Mouse (Mus musculus): ENCODE measurements around the gene Kif2c. TPM values are rescaled to one million over a fixed set of nuclear protein-coding genes. Genes with fewer than 3 reads are reported as not detected.

Kif2c gene
- polyA plus RNA-seq, 1 experiment = 16.5 TPM

DNA sequence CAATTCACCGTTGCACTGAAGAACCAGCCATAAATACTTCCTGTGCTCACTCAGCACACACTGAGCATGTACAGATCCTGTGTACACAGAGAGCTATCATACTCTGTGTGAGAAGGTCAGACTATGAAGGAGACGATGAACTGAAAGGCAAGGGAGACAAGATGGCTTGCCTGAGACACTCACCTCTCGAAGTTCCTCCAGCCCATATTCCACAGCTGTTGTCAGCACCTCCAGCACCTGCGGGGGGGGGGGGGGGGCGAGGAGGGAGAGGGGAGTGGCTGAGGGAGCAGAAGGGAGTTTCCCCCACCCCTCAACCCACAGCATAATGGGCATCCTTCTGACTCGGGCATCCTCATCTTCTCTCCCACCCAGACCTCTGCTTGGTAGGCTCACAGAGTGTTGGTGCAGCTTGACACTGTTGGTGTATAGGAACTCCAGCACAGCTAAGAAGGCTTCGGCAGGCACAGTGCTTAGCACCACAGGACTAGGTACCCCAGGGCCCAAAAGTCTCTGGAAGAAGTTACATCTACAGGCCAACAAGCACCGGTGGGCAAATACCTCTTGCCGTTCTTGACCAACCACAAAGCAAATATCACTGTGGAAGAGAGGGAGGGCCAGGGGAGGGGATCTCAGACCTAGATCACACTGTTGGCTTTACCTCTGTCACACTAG is 58.8 kb downstream of the Kif2c start:
- 65% methylated on average over 8 of the region's 9 CpGs for WGBS
- Histone ChIP-seq H3K4me1 (replicated peaks; ENCODE audit: control insufficient read depth, insufficient read depth, low read length) (peaks cover 34% of the 10 kb centered on the region), H3K4me3 (ENCODE audit: control insufficient read depth, insufficient read depth, low read length) (no peak overlapping the region), H3K36me3 (ENCODE audit: control insufficient read depth, insufficient read depth, low read length) (no peaks in the 10 kb centered on the region), H3K27me3 (ENCODE audit: control insufficient read depth, insufficient read depth, low read length) (no peaks in the 10 kb centered on the region), H3K27ac (ENCODE audit: control insufficient read depth, insufficient read depth, low read length) (peak overlapping the region; percentile 86)
- no peak for DNase-seq
- TF ChIP-seq POLR2A (IDR thresholded peaks at IDR 0.05; ENCODE audit: control insufficient read depth, extremely low read depth, insufficient read depth, low read length, poor library complexity) (no peak), CTCF (IDR thresholded peaks at IDR 0.05; ENCODE audit: borderline replicate concordance, control insufficient read depth, extremely low read depth, insufficient read depth, low read length, poor library complexity) (no peak)

DNA sequence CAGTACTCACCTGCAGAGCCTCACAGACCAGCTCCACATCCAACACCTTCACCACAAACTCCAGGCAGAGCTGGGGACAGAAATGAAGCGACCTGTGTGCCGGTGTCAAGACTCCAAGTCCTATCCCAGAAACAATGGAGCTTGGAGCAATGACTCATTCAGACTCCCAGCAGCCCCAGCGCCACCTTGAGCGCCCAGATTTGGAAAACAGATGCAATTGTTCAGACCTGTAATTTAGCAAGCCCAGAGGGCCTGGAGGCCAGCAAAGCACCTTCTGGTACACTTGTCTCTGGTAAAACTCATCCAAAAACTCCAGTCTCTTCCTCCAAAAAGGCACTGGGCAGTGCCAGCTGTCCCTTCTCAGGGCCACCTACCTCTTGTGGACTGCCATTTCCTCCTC is 60.2 kb downstream of the Kif2c start:
- no peak overlapping the region for H3K4me3 ChIP-seq (ENCODE audit: control insufficient read depth, insufficient read depth, low read length)
- H3K27me3 ChIP-seq (ENCODE audit: control insufficient read depth, insufficient read depth, low read length) = no peaks in the 10 kb centered on the region
- TF ChIP-seq CTCF (IDR thresholded peaks at IDR 0.05; ENCODE audit: borderline replicate concordance, control insufficient read depth, extremely low read depth, insufficient read depth, low read length, poor library complexity) = no peak
- TF ChIP-seq POLR2A (IDR thresholded peaks at IDR 0.05; ENCODE audit: control insufficient read depth, extremely low read depth, insufficient read depth, low read length, poor library complexity) = no peak
- WGBS = 97% methylated on average over 4 of the region's 4 CpGs
- no peaks in the 10 kb centered on the region for H3K36me3 ChIP-seq (ENCODE audit: control insufficient read depth, insufficient read depth, low read length)
- no peak overlapping the region for H3K27ac ChIP-seq (ENCODE audit: control insufficient read depth, insufficient read depth, low read length)
- H3K4me1 ChIP-seq (replicated peaks; ENCODE audit: control insufficient read depth, insufficient read depth, low read length) = peaks cover 34% of the 10 kb centered on the region
- no peak for DNase-seq

DNA sequence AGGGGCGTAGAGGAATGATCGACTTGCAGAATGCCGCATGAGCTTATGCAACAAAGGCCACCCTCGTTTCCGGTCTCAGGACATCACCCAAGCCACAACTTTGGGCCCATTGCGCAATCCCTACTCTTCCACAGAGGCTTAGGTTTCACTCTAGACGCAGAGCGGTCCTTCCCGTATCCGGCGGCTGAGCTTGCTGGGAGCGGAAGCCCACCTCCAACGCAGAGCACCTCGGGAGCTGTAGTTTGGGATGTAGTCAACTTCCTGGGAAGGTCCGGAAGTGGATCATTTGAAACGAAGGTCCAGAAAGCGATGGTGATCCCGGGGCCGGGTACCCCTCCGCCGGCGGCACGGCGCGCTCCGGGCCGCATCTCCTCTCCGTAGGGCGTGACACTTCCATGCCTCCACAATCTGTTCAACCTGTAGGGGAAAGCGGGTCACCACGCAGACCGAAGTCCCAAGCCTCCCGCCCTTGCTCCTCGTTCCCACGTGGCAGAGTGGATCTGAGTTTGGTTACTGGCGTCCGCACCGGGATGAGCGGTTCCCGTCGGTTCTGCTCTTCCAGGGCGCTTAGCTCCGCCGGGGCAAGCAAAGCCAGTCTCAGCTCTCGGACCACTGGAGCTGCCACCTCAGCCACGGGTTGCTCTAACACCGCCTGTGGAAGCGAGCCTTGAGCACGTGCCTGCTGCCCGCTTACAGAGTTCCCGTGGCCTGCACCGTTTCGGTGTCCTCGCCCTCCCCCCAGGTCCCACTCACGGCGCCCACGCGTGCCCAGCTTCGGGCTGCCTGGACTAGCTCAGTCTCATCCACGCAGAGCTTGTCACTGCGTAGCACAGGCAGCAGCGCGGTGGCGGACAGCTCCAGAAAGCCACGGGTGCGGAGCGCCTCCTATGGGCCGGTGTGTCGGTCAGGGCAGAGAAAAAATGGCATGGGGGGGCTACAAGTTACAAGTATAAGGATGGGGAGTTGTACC is 61.7 kb downstream of the Kif2c start:
- Histone ChIP-seq H3K27me3 (ENCODE audit: control insufficient read depth, insufficient read depth, low read length) (no peaks in the 10 kb centered on the region), H3K4me3 (ENCODE audit: control insufficient read depth, insufficient read depth, low read length) (peak overlapping the region; percentile 57), H3K4me1 (replicated peaks; ENCODE audit: control insufficient read depth, insufficient read depth, low read length) (peaks cover 26% of the 10 kb centered on the region), H3K36me3 (ENCODE audit: control insufficient read depth, insufficient read depth, low read length) (no peaks in the 10 kb centered on the region), H3K27ac (ENCODE audit: control insufficient read depth, insufficient read depth, low read length) (peak overlapping the region; percentile 56)
- TF ChIP-seq POLR2A (IDR thresholded peaks at IDR 0.05; ENCODE audit: control insufficient read depth, extremely low read depth, insufficient read depth, low read length, poor library complexity) = peak; percentile 79
- peak; percentile 86 for TF ChIP-seq CTCF (IDR thresholded peaks at IDR 0.05; ENCODE audit: borderline replicate concordance, control insufficient read depth, extremely low read depth, insufficient read depth, low read length, poor library complexity)
- DNase-seq = peak; percentile 89
- under 1% methylated on average over 69 of the region's 69 CpGs for WGBS

DNA sequence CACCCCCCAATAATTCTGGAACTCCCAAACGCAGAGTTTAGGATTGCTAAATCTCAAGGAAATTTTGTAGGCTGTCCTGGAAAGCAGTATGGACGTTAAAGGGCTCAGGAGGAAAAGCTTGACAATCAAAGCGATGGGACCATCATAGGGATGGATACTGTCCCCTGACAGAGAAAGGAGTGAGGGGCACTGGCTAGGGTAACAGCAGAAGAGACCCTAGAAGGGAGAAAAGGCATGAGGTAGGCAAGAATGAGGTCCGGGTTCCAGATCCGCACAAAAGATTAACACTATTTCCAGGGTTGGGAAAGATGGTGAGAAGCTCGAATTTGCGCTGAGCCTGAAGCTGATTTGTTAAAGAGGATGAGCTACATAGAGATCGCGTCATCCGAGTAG is 62.4 kb downstream of the Kif2c start:
- H3K27ac ChIP-seq (ENCODE audit: control insufficient read depth, insufficient read depth, low read length) = peak overlapping the region; percentile 56; the same call in 1 of the 2 replicates
- H3K36me3 ChIP-seq (ENCODE audit: control insufficient read depth, insufficient read depth, low read length) = no peaks in the 10 kb centered on the region
- H3K27me3 ChIP-seq (ENCODE audit: control insufficient read depth, insufficient read depth, low read length) = no peaks in the 10 kb centered on the region
- peak overlapping the region; percentile 57 for H3K4me3 ChIP-seq (ENCODE audit: control insufficient read depth, insufficient read depth, low read length)
- DNase-seq = no peak
- TF ChIP-seq POLR2A (IDR thresholded peaks at IDR 0.05; ENCODE audit: control insufficient read depth, extremely low read depth, insufficient read depth, low read length, poor library complexity) (no peak), CTCF (IDR thresholded peaks at IDR 0.05; ENCODE audit: borderline replicate concordance, control insufficient read depth, extremely low read depth, insufficient read depth, low read length, poor library complexity) (no peak)
- WGBS = 8% methylated on average over 10 of the region's 10 CpGs
- peaks cover 24% of the 10 kb centered on the region for H3K4me1 ChIP-seq (replicated peaks; ENCODE audit: control insufficient read depth, insufficient read depth, low read length)

DNA sequence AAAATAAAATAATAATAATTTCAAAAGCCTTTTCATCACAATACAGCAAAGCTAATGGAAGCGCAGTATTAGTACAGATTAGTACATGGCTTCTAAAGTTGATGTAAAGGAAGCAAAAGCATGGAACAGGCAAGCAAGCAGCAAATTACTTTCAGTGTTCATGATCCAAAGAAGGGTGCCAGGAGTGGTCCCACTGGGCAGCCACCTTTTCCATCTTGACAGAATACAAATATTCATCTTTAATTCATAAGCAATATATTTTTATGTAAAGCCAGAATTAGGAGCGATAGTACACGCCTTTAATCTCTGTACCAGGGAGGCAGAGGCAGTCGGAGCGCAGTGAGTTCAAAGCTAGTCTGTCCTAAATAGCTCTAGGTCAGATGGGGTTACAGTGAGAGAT is 62.8 kb downstream of the Kif2c start:
- TF ChIP-seq CTCF (IDR thresholded peaks at IDR 0.05; ENCODE audit: borderline replicate concordance, control insufficient read depth, extremely low read depth, insufficient read depth, low read length, poor library complexity) (no peak), POLR2A (IDR thresholded peaks at IDR 0.05; ENCODE audit: control insufficient read depth, extremely low read depth, insufficient read depth, low read length, poor library complexity) (no peak)
- peaks cover 20% of the 10 kb centered on the region for H3K4me1 ChIP-seq (replicated peaks; ENCODE audit: control insufficient read depth, insufficient read depth, low read length)
- no peak overlapping the region for H3K4me3 ChIP-seq (ENCODE audit: control insufficient read depth, insufficient read depth, low read length)
- H3K27ac ChIP-seq (ENCODE audit: control insufficient read depth, insufficient read depth, low read length) = no peak overlapping the region
- no peaks in the 10 kb centered on the region for H3K36me3 ChIP-seq (ENCODE audit: control insufficient read depth, insufficient read depth, low read length)
- no peaks in the 10 kb centered on the region for H3K27me3 ChIP-seq (ENCODE audit: control insufficient read depth, insufficient read depth, low read length)
- 87% methylated on average over 5 of the region's 5 CpGs for WGBS
- DNase-seq = no peak

DNA sequence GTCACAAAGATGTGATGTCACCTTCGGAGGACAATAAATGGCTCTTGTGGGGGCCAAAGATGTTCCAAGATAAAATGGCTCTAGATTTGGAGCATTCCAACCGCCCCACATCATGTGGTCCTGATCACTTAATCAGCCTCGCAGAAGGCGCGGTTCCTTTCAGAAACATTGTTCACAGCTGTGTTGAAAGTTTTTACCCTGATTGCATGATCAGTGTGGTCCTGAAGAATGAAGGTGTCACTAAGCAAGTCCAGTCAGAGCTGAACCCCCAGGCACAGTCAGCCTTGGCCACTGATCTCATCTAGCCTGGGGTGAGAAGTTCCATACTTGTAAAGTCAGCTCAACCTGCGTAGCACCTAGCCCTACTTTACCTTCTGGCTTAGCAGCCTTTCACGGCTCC is 64.5 kb downstream of the Kif2c start:
- 95% methylated on average over 7 of the region's 7 CpGs for WGBS
- TF ChIP-seq CTCF (IDR thresholded peaks at IDR 0.05; ENCODE audit: borderline replicate concordance, control insufficient read depth, extremely low read depth, insufficient read depth, low read length, poor library complexity) (no peak), POLR2A (IDR thresholded peaks at IDR 0.05; ENCODE audit: control insufficient read depth, extremely low read depth, insufficient read depth, low read length, poor library complexity) (no peak)
- Histone ChIP-seq H3K4me3 (ENCODE audit: control insufficient read depth, insufficient read depth, low read length) (no peak overlapping the region), H3K27ac (ENCODE audit: control insufficient read depth, insufficient read depth, low read length) (no peak overlapping the region), H3K4me1 (replicated peaks; ENCODE audit: control insufficient read depth, insufficient read depth, low read length) (peaks cover 10% of the 10 kb centered on the region), H3K36me3 (ENCODE audit: control insufficient read depth, insufficient read depth, low read length) (no peaks in the 10 kb centered on the region), H3K27me3 (ENCODE audit: control insufficient read depth, insufficient read depth, low read length) (no peaks in the 10 kb centered on the region)
- DNase-seq = no peak
